Mouse (Mus musculus) retina, postnatal 7 days (tissue): ENCODE measurements around the gene Adk.

Experiments used
- DNase-seq: peaks from one replicate; pipeline ENCODE4 v3.0.0-alpha.2; 2012; ENCODE audit warnings: low read depth, low spot score

Adk gene

DNA sequence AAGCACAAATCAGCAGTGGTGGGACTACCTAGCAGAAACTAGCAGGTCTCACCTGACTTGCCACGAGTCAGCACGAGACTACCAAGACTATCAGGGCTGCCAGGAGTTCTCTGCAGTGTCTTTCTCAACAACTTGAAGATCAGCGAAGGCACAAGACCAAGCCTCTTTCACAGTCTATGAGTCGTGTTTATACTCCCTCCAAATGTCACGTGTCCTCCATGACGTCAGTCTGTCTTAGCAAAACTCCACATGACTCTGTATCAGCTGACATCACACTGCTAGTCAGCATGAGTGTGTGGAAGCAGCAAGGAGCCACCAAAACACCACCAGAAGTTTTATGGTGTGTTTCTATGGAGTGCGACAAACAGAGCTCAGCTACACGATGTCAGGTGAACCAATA is 215.9 kb downstream of the Adk start:
- no peak for DNase-seq

GRCm38 (mm10) chr14:21271472-21271871 is 219.1 kb downstream of the Adk start:
- DNase-seq = no peak

DNA sequence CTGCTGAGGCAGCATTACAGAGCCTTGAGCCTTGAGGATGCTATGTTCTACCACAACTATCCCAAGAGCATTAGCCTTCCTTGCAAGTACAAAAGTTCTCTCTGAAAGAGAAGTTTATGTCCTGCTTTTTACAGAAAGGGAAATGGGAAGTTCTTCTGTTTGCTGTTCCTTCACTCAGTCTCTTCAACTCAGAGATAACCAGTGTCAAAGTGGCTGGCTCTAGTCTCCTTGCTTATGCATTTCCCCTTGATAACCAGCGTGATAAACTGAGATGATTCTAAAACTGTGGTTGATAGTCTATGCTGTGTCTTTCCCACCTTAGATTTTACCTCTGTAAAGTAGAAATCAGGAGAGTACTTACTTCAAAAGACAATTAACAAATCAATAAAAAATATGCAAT is 223.4 kb downstream of the Adk start:
- DNase-seq = no peak

GRCm38 (mm10) chr14:21278290-21278689 is 225.9 kb downstream of the Adk start:
- DNase-seq = no peak

- no peak for DNase-seq
These were observed 226.6 kb downstream of the Adk start for GRCm38 (mm10) chr14:21278907-21279535.

DNA sequence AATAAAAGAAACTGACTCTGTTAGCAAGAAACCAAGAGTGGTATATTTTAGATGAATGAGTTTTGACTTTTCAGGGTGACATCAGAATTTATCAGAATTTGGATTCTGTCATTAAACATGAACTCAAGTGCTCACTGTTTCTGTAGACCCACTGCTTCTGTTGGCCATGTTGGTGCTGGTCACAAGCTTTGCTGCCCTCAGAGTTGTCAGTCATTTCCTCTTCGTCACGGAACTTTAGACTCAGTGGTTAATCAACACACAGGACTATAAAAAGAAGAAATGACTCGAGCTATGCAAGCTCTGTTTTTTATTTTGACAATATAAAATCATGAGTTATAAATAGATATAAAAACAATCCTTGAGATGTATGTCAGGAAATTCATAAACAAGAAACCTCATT is 228.1 kb downstream of the Adk start:
- no peak for DNase-seq

DNA sequence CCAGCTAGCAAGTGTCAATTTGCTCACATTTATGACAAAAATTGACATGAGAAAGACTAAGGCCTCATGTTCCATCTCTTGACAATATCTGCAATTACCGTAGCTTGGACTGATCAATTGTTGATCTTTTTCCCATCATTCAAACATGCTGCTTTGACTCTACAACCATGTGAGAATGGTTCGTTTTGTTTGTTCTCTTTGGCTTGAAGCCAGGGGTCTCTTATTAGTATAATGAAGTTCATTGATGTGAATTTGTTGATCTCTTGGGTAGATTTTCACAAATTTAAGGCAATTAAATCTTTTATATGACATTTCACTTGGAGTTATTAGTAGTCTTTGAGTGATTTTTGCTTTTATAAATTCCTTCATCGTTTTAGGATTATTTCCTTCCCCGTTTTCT is 229.1 kb downstream of the Adk start:
- no peak for DNase-seq

DNA sequence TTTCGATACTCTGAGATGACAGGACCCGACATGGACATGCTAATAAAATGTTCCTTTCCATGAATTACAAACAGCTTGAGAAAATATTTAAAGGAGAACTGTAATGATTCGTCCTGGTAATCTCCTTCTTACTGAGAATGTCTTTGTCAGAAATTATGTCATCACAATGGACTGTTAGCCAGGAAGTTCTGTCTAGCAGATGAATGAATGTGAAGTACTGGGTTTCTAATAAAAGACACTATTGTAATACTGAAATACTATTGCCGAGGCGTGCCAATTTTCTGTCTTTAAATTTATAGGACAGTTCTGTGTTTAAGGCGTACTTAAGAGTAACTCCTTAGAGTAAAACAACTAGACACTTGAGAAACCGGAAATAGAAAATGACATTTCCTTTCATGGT is 231.7 kb downstream of the Adk start:
- no peak for DNase-seq

DNA sequence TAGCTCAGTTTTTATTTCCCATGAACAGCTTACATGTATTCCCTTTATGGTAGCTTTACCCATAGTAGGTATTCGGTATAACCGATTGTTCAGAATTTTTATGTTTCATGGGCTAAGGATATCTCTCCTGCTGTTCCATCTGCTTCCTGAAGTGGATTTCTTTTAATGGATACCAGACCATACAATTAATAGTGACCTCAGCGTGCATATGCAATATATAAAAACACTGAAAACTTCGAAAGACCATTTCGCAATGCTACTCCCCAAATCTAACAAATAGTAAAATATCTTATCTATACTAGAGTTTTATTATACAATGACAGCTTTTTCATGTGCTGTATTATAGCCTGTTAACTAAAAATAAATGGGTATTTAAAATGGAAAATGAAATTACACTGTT is 232.5 kb downstream of the Adk start:
- DNase-seq = no peak

DNA sequence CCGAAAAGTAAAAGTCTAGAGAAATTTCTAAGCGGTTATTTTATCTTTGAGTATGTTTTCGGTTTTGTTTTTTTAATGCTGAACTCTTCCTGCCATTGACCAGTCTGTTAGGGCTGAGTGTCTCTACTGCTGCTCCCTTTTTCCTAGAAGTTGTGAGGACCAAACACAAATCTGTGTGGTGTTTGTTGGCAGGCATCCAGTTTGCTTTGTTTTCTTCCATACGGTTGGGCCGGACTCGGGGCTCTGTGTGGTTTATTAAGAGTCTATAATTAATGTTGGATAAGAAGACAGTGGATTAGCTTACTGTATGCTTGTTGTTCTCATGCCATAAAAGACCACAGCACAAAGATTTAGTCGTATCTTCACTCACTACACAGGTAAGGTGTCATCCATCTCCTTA is 233.9 kb downstream of the Adk start:
- DNase-seq = no peak

GRCm38 (mm10) chr14:21287726-21288442 is 235.5 kb downstream of the Adk start:
- DNase-seq = no peak

DNA sequence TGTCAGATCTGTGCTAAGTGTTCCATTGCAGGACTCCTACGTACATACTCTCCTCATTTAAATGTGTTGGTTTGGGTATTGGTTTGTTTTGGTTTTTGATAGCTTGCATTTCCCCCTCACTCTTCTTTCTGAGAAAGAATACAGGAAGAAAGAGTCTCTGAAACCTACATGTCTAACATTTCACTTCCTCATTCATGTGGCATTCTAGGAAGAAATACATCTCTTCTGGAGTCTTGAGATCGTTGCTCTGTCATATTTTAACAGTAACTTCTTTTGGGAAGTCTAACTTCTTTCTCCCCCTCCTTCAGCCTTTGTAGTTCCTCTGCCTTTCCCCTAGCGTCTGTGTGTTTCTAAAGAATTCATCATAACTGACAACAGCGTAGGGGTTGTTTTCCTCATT is 247.4 kb downstream of the Adk start:
- DNase-seq = no peak

DNA sequence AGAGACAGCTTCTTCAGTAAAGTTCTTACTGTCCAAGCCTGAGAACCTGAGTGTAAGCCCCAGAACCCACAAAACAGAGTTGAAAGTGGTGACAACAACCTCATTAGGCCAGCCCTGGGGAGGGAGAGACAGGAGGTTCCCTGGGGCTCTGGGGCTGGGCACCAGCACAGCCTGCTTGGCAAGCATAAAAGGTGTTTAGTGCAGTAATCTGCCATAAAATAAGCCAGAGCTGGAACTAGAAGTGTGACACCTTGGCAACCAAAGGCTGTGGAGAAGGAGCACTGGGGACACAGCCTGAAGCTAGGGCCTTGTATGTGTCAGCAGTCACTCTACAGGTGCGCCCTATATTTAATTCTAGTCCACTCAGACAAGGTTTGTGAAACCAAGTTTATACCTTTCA is 252.4 kb downstream of the Adk start:
- DNase-seq = no peak

GRCm38 (mm10) chr14:21308349-21308936 is 256.1 kb downstream of the Adk start:
- no peak for DNase-seq

GRCm38 (mm10) chr14:21310530-21310929 is 258.2 kb downstream of the Adk start:
- DNase-seq = no peak

DNA sequence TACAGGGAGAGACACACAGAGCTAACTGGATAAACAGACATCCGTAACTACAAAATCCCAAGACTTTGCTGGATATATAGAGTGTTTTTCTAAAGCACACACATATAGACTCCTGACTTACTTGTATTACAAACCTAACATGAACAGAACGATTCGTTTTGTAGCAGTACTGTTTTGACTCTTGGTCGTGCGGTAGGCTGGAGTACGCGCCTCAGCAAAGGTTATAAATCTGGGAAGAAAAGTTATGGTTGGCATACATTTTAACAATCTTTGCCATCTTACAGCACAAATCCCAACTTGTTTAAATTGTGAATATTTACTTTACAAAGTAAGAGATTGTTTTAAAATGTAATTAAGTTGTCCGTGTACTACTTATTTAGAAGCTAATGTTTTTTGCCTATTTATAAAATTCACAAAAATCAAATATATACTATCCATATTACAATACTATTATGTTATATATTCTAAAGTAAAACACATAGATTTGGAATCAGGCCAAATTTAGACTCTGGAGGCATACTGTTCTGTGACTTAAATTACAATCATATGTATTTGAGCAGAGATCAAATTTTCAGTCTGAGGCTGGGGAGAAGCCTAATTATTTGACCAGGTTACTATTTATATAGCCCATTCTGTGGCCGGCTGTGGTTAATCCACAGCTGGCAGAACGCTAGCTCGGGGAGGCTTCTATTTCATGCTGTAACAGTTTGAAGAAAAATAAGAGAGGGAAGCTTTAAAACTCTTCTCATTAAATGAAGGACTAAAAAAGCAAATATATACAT is 261.4 kb downstream of the Adk start:
- DNase-seq = no peak

- DNase-seq = no peak
These were observed 262.1 kb downstream of the Adk start for GRCm38 (mm10) chr14:21314466-21314865.

DNA sequence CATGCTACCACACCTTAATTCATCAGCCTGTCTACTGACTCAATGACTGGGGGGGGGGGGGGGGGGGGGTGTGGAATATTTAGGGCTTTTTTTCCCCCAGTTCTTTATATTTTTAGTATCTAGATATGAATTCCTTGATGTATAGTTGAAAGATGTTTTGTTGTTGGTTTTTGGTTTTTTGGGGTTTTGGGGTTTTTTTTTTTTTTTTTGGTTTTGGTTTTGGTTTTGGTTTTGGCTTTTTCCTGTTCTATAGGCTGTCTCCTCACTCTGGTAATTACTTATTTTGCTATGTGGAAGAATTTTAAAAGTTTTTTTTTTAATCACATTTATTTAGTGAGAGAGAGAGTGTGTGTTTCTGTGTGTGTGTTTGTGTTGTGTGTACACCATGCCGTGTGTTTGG is 282.5 kb downstream of the Adk start:
- DNase-seq = no peak

GRCm38 (mm10) chr14:21335691-21336314 is 283.4 kb downstream of the Adk start:
- no peak for DNase-seq

DNA sequence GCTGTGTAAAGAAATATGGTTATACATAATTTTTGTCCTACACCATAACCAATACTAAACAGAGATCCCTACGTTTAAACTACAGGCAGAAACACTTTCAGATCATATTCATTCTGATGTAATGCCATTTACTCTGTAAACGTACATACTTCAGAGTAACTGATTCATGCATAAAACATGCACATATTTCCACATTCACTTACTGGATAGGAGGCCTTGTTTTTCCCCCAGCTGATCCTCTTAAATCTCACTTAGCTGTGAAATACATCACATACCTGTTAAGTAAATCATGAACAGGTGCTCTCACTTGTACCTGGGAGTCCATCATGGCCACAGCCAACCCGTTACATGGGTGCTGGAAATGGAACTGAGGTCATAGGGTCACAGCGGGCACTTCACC is 285.6 kb downstream of the Adk start:
- no peak for DNase-seq

DNA sequence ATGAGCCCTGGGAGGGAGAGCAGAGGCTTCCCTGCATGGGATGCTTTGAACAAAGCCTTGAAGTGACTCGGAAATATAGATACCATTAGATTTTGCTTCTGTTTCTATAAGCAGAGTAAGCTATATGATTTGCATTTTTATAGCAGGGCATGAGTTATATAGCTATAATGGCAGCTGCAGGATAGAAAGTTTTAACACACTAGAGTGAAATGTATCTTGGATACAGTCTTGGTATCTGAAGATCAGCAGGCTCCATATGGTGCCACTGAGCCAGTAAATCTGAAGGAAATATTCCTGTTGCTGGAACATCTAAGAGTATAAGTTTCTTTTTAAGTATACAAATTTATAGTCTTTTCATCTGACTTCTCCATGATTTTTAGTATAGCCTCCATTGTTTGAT is 288.8 kb downstream of the Adk start:
- DNase-seq = no peak

- DNase-seq = no peak
These were observed 290.6 kb downstream of the Adk start for GRCm38 (mm10) chr14:21342984-21343383.
